Mouse (Mus musculus) heart, adult 9 months (tissue): ENCODE data around the gene Plcb2.

Experiments used
- DNase-seq, 2 experiments: peaks; one replicate each; pipeline ENCODE4 v3.0.0; 2022; ENCODE audit warnings: low spot score in 2 of 2

The Plcb2 gene

GRCm38 (mm10) chr2:118659493-118659892, 68.7 kb downstream of the Plcb2 start:
- DNase-seq, result no peak

GRCm38 (mm10) chr2:118659077-118659476, 69.2 kb downstream of the Plcb2 start:
- peak; percentile 59 to 80 for DNase-seq

GRCm38 (mm10) chr2:118658457-118658856, 69.8 kb downstream of the Plcb2 start:
- no peak for DNase-seq
